Mouse (Mus musculus) ES-Bruce4 (cell line): ENCODE data around the gene Nkpd1.

Source experiments
- CTCF ChIP-seq: IDR thresholded peaks from one replicate; pipeline ENCODE4 v1.8.1; 2011; ENCODE audit warnings: low read depth, low read length
- EP300 ChIP-seq: IDR thresholded peaks from 2 replicates; pipeline ENCODE4 v1.6.1; 2011; ENCODE audit warnings: low read depth, low read length; ENCODE audit not compliant: insufficient read depth
- POLR2A ChIP-seq: IDR thresholded peaks from one replicate; pipeline ENCODE4 v1.8.1; 2011; ENCODE audit warnings: low read length; ENCODE audit not compliant: insufficient read depth

DNA sequence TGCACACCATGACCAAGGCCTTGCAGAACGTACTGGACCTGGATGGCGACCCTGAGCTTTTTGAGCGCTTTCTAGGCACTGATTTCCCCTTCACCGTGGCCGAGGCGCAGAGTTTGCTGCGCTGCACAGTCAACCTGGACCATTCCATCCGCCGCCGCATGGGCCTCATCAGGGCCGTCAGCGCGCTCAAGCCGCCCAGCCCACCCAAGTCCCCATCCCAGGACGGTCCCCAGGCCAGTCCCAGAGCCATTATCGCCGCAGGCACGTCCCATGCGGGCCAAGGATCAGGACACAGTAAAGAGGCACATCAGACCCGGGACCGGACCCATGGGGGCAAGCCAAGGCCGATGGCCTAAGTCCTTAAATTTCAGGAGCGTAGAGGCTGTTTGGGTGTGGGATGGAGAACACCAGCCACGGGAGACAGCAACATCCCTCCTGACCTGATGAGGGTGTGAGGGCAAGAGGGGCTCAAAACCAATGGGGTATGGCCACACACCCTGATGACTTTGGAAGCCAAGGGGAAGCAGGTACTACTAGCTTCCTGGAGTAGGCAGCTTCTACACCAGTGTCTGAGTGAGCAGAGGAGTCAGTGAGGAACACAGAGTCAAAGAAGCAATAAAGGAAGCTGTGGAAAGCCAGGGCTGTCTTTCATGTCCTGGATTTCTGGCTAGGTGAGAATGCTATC, 6.9 kb downstream of the Nkpd1 start:
- TF ChIP-seq POLR2A (no peak), CTCF (no peak), EP300 (no peak)
